Mouse (Mus musculus): ENCODE results near the gene Fgf18. TPM values are rescaled to one million over a fixed set of nuclear protein-coding genes. Genes with fewer than 3 reads are reported as not detected.

The Fgf18 gene
- polyA plus RNA-seq, 1 experiment from 2014 or later, result 2.6 TPM

- no peaks in the 10 kb centered on the region for H3K9me3 ChIP-seq
- H3K27me3 ChIP-seq (ENCODE audit: insufficient read depth, poor library complexity, severe bottlenecking), result peaks cover 25% of the 10 kb centered on the region; the same call in 1 of the 2 replicates
- no peaks in the 10 kb centered on the region for H3K36me3 ChIP-seq
- no peak for DNase-seq (ENCODE audit: low spot score)
- 43% methylated on average over 8 of the region's 8 CpGs for WGBS
- no peak overlapping the region for H3K27ac ChIP-seq
- no peak overlapping the region for H3K4me3 ChIP-seq
- peaks cover 10% of the 10 kb centered on the region for H3K4me1 ChIP-seq
Observed at GRCm38 (mm10) chr11:33097855-33098254, 49.3 kb downstream of the Fgf18 start.

- no peak for DNase-seq (ENCODE audit: low spot score)
- Histone ChIP-seq H3K9me3 (no peaks in the 10 kb centered on the region), H3K4me3 (no peak overlapping the region), H3K36me3 (no peaks in the 10 kb centered on the region), H3K4me1 (no peaks in the 10 kb centered on the region), H3K27me3 (ENCODE audit: insufficient read depth, poor library complexity, severe bottlenecking) (peaks cover 7% of the 10 kb centered on the region; the same call in 1 of the 2 replicates), H3K27ac (no peak overlapping the region)
- WGBS, result 74% methylated on average over 6 of the region's 6 CpGs
Observed at GRCm38 (mm10) chr11:33089856-33090255, 57.3 kb downstream of the Fgf18 start.

- no peaks in the 10 kb centered on the region for H3K36me3 ChIP-seq
- no peaks in the 10 kb centered on the region for H3K4me1 ChIP-seq
- peaks cover 7% of the 10 kb centered on the region; the same call in 1 of the 2 replicates for H3K27me3 ChIP-seq (ENCODE audit: insufficient read depth, poor library complexity, severe bottlenecking)
- no peak overlapping the region for H3K4me3 ChIP-seq
- H3K27ac ChIP-seq, result no peak overlapping the region
- H3K9me3 ChIP-seq, result no peaks in the 10 kb centered on the region
- WGBS, result 31% methylated on average over 1 of the region's 1 CpGs
- no peak for DNase-seq (ENCODE audit: low spot score)
Observed at GRCm38 (mm10) chr11:33088181-33088580, 59.0 kb downstream of the Fgf18 start.

- no peaks in the 10 kb centered on the region for H3K36me3 ChIP-seq
- H3K27ac ChIP-seq, result no peak overlapping the region
- DNase-seq (ENCODE audit: low spot score), result no peak
- 86% methylated on average over 1 of the region's 1 CpGs for WGBS
- no peaks in the 10 kb centered on the region for H3K9me3 ChIP-seq
- no peak overlapping the region for H3K4me3 ChIP-seq
- H3K4me1 ChIP-seq, result no peaks in the 10 kb centered on the region
- peaks cover 7% of the 10 kb centered on the region; the same call in 1 of the 2 replicates for H3K27me3 ChIP-seq (ENCODE audit: insufficient read depth, poor library complexity, severe bottlenecking)
Observed at GRCm38 (mm10) chr11:33086046-33086445, 61.2 kb downstream of the Fgf18 start.

GRCm38 (mm10) chr11:33085514-33085913 lies 61.7 kb downstream of the Fgf18 start:
- Histone ChIP-seq H3K4me3 (no peak overlapping the region), H3K27me3 (ENCODE audit: insufficient read depth, poor library complexity, severe bottlenecking) (peaks cover 8% of the 10 kb centered on the region; the same call in 1 of the 2 replicates), H3K4me1 (no peaks in the 10 kb centered on the region), H3K36me3 (no peaks in the 10 kb centered on the region), H3K9me3 (no peaks in the 10 kb centered on the region), H3K27ac (no peak overlapping the region)
- 77% methylated on average over 4 of the region's 4 CpGs for WGBS
- no peak for DNase-seq (ENCODE audit: low spot score)

GRCm38 (mm10) chr11:33085054-33085453 lies 62.1 kb downstream of the Fgf18 start:
- no peaks in the 10 kb centered on the region for H3K36me3 ChIP-seq
- H3K4me3 ChIP-seq, result no peak overlapping the region
- H3K27me3 ChIP-seq (ENCODE audit: insufficient read depth, poor library complexity, severe bottlenecking), result peaks cover 12% of the 10 kb centered on the region
- no peaks in the 10 kb centered on the region for H3K4me1 ChIP-seq
- 88% methylated on average over 3 of the region's 3 CpGs for WGBS
- no peaks in the 10 kb centered on the region for H3K9me3 ChIP-seq
- no peak overlapping the region for H3K27ac ChIP-seq
- no peak for DNase-seq (ENCODE audit: low spot score)

GRCm38 (mm10) chr11:33084041-33084440 lies 63.2 kb downstream of the Fgf18 start:
- Histone ChIP-seq H3K9me3 (no peaks in the 10 kb centered on the region), H3K27ac (no peak overlapping the region), H3K4me1 (no peaks in the 10 kb centered on the region), H3K27me3 (ENCODE audit: insufficient read depth, poor library complexity, severe bottlenecking) (peaks cover 22% of the 10 kb centered on the region), H3K36me3 (no peaks in the 10 kb centered on the region), H3K4me3 (no peak overlapping the region)
- 76% methylated on average over 2 of the region's 2 CpGs for WGBS
- DNase-seq (ENCODE audit: low spot score), result no peak

- Histone ChIP-seq H3K4me1 (peaks cover 10% of the 10 kb centered on the region; the same call in 1 of the 2 replicates), H3K27ac (no peak overlapping the region), H3K36me3 (no peaks in the 10 kb centered on the region), H3K9me3 (no peaks in the 10 kb centered on the region), H3K27me3 (ENCODE audit: insufficient read depth, poor library complexity, severe bottlenecking) (peaks cover 39% of the 10 kb centered on the region), H3K4me3 (no peak overlapping the region)
- DNase-seq (ENCODE audit: low spot score), result no peak
- 69% methylated on average over 3 of the region's 3 CpGs for WGBS
Observed at GRCm38 (mm10) chr11:33081175-33081574, 66.0 kb downstream of the Fgf18 start.

GRCm38 (mm10) chr11:33080046-33080808 lies 67.0 kb downstream of the Fgf18 start:
- 52% methylated on average over 16 of the region's 16 CpGs for WGBS
- H3K4me3 ChIP-seq, result no peak overlapping the region
- H3K4me1 ChIP-seq, result peaks cover 10% of the 10 kb centered on the region; the same call in 1 of the 2 replicates

GRCm38 (mm10) chr11:33079424-33079823 lies 67.8 kb downstream of the Fgf18 start:
- Histone ChIP-seq H3K36me3 (no peaks in the 10 kb centered on the region), H3K9me3 (no peaks in the 10 kb centered on the region), H3K4me1 (peaks cover 10% of the 10 kb centered on the region; the same call in 1 of the 2 replicates), H3K27ac (no peak overlapping the region), H3K27me3 (ENCODE audit: insufficient read depth, poor library complexity, severe bottlenecking) (peaks cover 31% of the 10 kb centered on the region), H3K4me3 (no peak overlapping the region)
- 55% methylated on average over 6 of the region's 6 CpGs for WGBS
- no peak for DNase-seq (ENCODE audit: low spot score)

More at GRCm38 (mm10) chr11:33080046-33080808, 67.0 kb downstream of the Fgf18 start:
- Histone ChIP-seq H3K9me3 (no peaks in the 10 kb centered on the region), H3K27me3 (ENCODE audit: insufficient read depth, poor library complexity, severe bottlenecking) (peaks cover 31% of the 10 kb centered on the region), H3K27ac (no peak overlapping the region), H3K36me3 (no peaks in the 10 kb centered on the region)
- no peak for DNase-seq (ENCODE audit: low spot score)

GRCm38 (mm10) chr11:33078036-33078435 lies 69.2 kb downstream of the Fgf18 start:
- WGBS, result 36% methylated on average over 7 of the region's 7 CpGs
- H3K27ac ChIP-seq, result no peak overlapping the region
- no peak overlapping the region for H3K4me3 ChIP-seq
- H3K27me3 ChIP-seq (ENCODE audit: insufficient read depth, poor library complexity, severe bottlenecking), result peaks cover 31% of the 10 kb centered on the region
- H3K4me1 ChIP-seq, result peaks cover 10% of the 10 kb centered on the region; the same call in 1 of the 2 replicates
- no peaks in the 10 kb centered on the region for H3K9me3 ChIP-seq
- no peak for DNase-seq (ENCODE audit: low spot score)
- H3K36me3 ChIP-seq, result no peaks in the 10 kb centered on the region

- no peak for DNase-seq (ENCODE audit: low spot score)
- H3K27ac ChIP-seq, result no peak overlapping the region
- peaks cover 10% of the 10 kb centered on the region; the same call in 1 of the 2 replicates for H3K4me1 ChIP-seq
- 60% methylated on average over 8 of the region's 8 CpGs for WGBS
- no peaks in the 10 kb centered on the region for H3K9me3 ChIP-seq
- peaks cover 29% of the 10 kb centered on the region for H3K27me3 ChIP-seq (ENCODE audit: insufficient read depth, poor library complexity, severe bottlenecking)
- no peaks in the 10 kb centered on the region for H3K36me3 ChIP-seq
- H3K4me3 ChIP-seq, result no peak overlapping the region
Observed at GRCm38 (mm10) chr11:33075293-33075692, 71.9 kb downstream of the Fgf18 start.

GRCm38 (mm10) chr11:33074541-33074940 lies 72.7 kb downstream of the Fgf18 start:
- H3K27ac ChIP-seq, result no peak overlapping the region
- 59% methylated on average over 7 of the region's 7 CpGs for WGBS
- peaks cover 10% of the 10 kb centered on the region; the same call in 1 of the 2 replicates for H3K4me1 ChIP-seq
- H3K36me3 ChIP-seq, result no peaks in the 10 kb centered on the region
- no peaks in the 10 kb centered on the region for H3K9me3 ChIP-seq
- no peak overlapping the region for H3K4me3 ChIP-seq
- peaks cover 21% of the 10 kb centered on the region for H3K27me3 ChIP-seq (ENCODE audit: insufficient read depth, poor library complexity, severe bottlenecking)
- DNase-seq (ENCODE audit: low spot score), result no peak

All from heart, embryonic 10.5 days (tissue).